Mouse (Mus musculus) erythroblast, embryonic 14.5 days (primary cell): ENCODE measurements around the gene Celsr1. TPM values are rescaled to one million over a fixed set of nuclear protein-coding genes. Genes with fewer than 3 reads are reported as not detected.
"Not testable (repeated sequence)": the region's sequence is repeated elsewhere in the genome, so short reads cannot be mapped to it uniquely, and the experiment has no call there.

Experiments
- H3K27me3 ChIP-seq: 2 replicates; pipeline ENCODE4 v1.6.1; 2012; ENCODE audit warnings: inconsistent platforms; ENCODE audit not compliant: control insufficient read depth
- H3K36me3 ChIP-seq: 2 replicates; pipeline ENCODE4 v1.6.1; 2012; ENCODE audit warnings: mild to moderate bottlenecking, inconsistent platforms; ENCODE audit not compliant: control insufficient read depth
- H3K4me1 ChIP-seq: 2 replicates; pipeline ENCODE4 v1.6.1; 2012; ENCODE audit warnings: inconsistent platforms; ENCODE audit not compliant: control insufficient read depth
- H3K4me3 ChIP-seq: replicated peaks from 2 replicates; pipeline ENCODE3; 2012; ENCODE audit warnings: moderate library complexity, mild to moderate bottlenecking, inconsistent platforms
- H3K9me3 ChIP-seq: 2 replicates; pipeline ENCODE4 v1.6.1; 2012; ENCODE audit warnings: low read length, inconsistent platforms, mixed read lengths; ENCODE audit not compliant: control insufficient read depth
- GATA1 ChIP-seq: IDR thresholded peaks from 2 replicates; pipeline ENCODE4 v1.6.1; 2012; ENCODE audit warnings: low read length, inconsistent platforms, mixed read lengths
- TAL1 ChIP-seq: IDR thresholded peaks from 3 replicates; pipeline ENCODE4 v1.6.1; 2012; ENCODE audit warnings: low read length, inconsistent platforms, mixed read lengths
- polyA plus RNA-seq: library from polyadenylated mRNA; stranded (reverse); fragments of >175 nt; gene quantifications from 2 replicates; pipeline ENCODE4 v1.2.3, GENCODE M21; 2012

The Celsr1 gene
- polyA plus RNA-seq, 1 experiment = 0.01 TPM

- Histone ChIP-seq H3K27me3 (peaks cover 6% of the 10 kb centered on the region), H3K36me3 (peaks cover 22% of the 10 kb centered on the region), H3K4me3 (peak overlapping the region; percentile 86), H3K9me3 (no peaks in the 10 kb centered on the region; the same call in 1 of the 2 replicates), H3K4me1 (peaks cover 96% of the 10 kb centered on the region)
- TF ChIP-seq TAL1 (no peak), GATA1 (no peak)
Measured at GRCm38 (mm10) chr15:86058931-86059834, 25.6 kb upstream of the Celsr1 start.

- TF ChIP-seq GATA1 (no peak), TAL1 (no peak)
- Histone ChIP-seq H3K4me1 (peaks cover 96% of the 10 kb centered on the region), H3K9me3 (no peaks in the 10 kb centered on the region; the same call in 1 of the 2 replicates), H3K36me3 (peaks cover 22% of the 10 kb centered on the region), H3K27me3 (peaks cover 6% of the 10 kb centered on the region), H3K4me3 (peak overlapping the region; percentile 86)
Measured at GRCm38 (mm10) chr15:86058394-86058915, 24.9 kb upstream of the Celsr1 start.

- H3K4me3 ChIP-seq = peak overlapping the region; percentile 86
- H3K9me3 ChIP-seq = no peaks in the 10 kb centered on the region; the same call in 1 of the 2 replicates
- peaks cover 95% of the 10 kb centered on the region for H3K4me1 ChIP-seq
- H3K36me3 ChIP-seq = peaks cover 20% of the 10 kb centered on the region
- H3K27me3 ChIP-seq = peaks cover 6% of the 10 kb centered on the region
- no peak for TF ChIP-seq GATA1
- TF ChIP-seq TAL1 = no peak
Measured at GRCm38 (mm10) chr15:86057908-86058307, 24.3 kb upstream of the Celsr1 start.

- H3K27me3 ChIP-seq = peaks cover 6% of the 10 kb centered on the region
- TF ChIP-seq TAL1 = no peak
- TF ChIP-seq GATA1 = no peak
- H3K4me3 ChIP-seq = peak within 1 kb of the TSS; percentile 86
- H3K4me1 ChIP-seq = peaks cover 94% of the 10 kb centered on the region
- H3K9me3 ChIP-seq = no peaks in the 10 kb centered on the region; the same call in 1 of the 2 replicates
- peaks cover 16% of the 10 kb centered on the region for H3K36me3 ChIP-seq
Measured at GRCm38 (mm10) chr15:86057413-86057812, 23.8 kb upstream of the Celsr1 start, which contains the start of gene Gramd4. Gramd4 (plus strand) TSS chr15:86057695.

GRCm38 (mm10) chr15:86056221-86056760, 22.7 kb upstream of the Celsr1 start:
- no peak overlapping the region for H3K4me3 ChIP-seq
- H3K9me3 ChIP-seq = no peaks in the 10 kb centered on the region; the same call in 1 of the 2 replicates
- peaks cover 6% of the 10 kb centered on the region for H3K27me3 ChIP-seq
- peaks cover 13% of the 10 kb centered on the region for H3K36me3 ChIP-seq
- no peak for TF ChIP-seq TAL1
- no peak for TF ChIP-seq GATA1
- peaks cover 94% of the 10 kb centered on the region for H3K4me1 ChIP-seq

- H3K36me3 ChIP-seq, H3K9me3 ChIP-seq, H3K27me3 ChIP-seq, H3K4me3 ChIP-seq: not testable (repeated sequence)
- H3K4me1 ChIP-seq = peaks cover 94% of the 10 kb centered on the region
Measured at GRCm38 (mm10) chr15:86054861-86055260, 21.3 kb upstream of the Celsr1 start.

- Histone ChIP-seq H3K4me3 (no peak overlapping the region), H3K36me3 (no peaks in the 10 kb centered on the region), H3K27me3 (peaks cover 6% of the 10 kb centered on the region), H3K9me3 (no peaks in the 10 kb centered on the region; the same call in 1 of the 2 replicates), H3K4me1 (peaks cover 87% of the 10 kb centered on the region)
- TF ChIP-seq GATA1 (no peak), TAL1 (no peak)
Measured at GRCm38 (mm10) chr15:86053890-86054536, 20.4 kb upstream of the Celsr1 start.

GRCm38 (mm10) chr15:86051878-86052478, 18.4 kb upstream of the Celsr1 start:
- no peak overlapping the region for H3K4me3 ChIP-seq
- TF ChIP-seq GATA1 (no peak), TAL1 (no peak)
- peaks cover 4% of the 10 kb centered on the region for H3K27me3 ChIP-seq
- peaks cover 69% of the 10 kb centered on the region for H3K4me1 ChIP-seq
- H3K36me3 ChIP-seq = no peaks in the 10 kb centered on the region
- no peaks in the 10 kb centered on the region; the same call in 1 of the 2 replicates for H3K9me3 ChIP-seq
